Comparison of ENCODE assay signal across 11 mouse cellular contexts in the genomic region with DNA sequence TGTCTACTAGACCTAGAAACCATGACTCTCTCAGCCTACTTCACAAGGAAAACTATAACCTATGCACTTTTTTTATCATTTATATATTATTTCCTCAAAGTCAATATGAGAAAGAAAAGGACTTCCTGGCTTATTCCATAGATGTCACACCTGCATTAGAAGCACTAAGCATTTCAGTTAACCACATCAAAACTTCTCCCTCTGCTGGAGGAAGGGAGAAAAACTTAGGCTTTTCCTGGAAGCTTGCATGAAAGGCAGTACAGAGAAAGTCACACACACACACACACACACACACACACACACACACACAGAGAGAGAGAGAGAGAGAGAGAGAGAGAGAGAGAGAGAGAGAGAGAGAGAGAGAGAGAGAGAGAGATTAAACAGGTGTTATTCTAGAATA. TPM values are rescaled to one million over a fixed set of nuclear protein-coding genes. Genes with fewer than 3 reads are reported as not detected.
A peak's percentile ranks its signal among the peaks of the same experiment; 100 is the strongest.
DNase-seq lines count a peak whose midpoint lies in the region; ATAC-seq lines count a peak whose summit lies in the region.
"Had no signal": no experiment of that assay in that cellular context is flagged by ENCODE, and none has a peak within 500 bp of the region (broad histone marks: within the 10 kb centered on the region; RNA-seq: fewer than 3 reads in every experiment).

No protein-coding gene starts in this region.

- DNase-seq in heart, postnatal 10 days: peak; percentile 4 to 10
- no peak for DNase-seq in heart, postnatal 25 days (ENCODE audit: low spot score)
- peak; percentile 10 to 52 for DNase-seq in left cerebral cortex, postnatal 25 days (ENCODE audit: low spot score in 2 of 2)
- no peak for DNase-seq in left cerebral cortex, postnatal 4 days
- DNase-seq in NIH3T3 (ENCODE audit: low read depth): peak; percentile 2
- DNase-seq in embryo, embryonic 9.5 days (ENCODE audit: extremely low spot score): peak; percentile 14
- no peak for DNase-seq in cerebellum, adult 11-12 months
- DNase-seq: cerebellum, postnatal 25 days; thymus, adult 2 months had no signal

- intact Hi-C loops in heart, postnatal 10 days (cut with DNase I): loop anchor here (5.0 kb wide), 1 partner anchor 120 kb away; no protein-coding TSS in a partner anchor
- intact Hi-C loops in heart, postnatal 25 days (cut with DNase I): loop anchor here (10.0 kb wide), 1 partner anchor 118 kb away; no protein-coding TSS in a partner anchor
- intact Hi-C loops in left cerebral cortex, postnatal 25 days (cut with DNase I): no loop called here
- intact Hi-C loops in left cerebral cortex, postnatal 4 days (cut with DNase I): loop anchor here (5.0 kb wide), 1 partner anchor 360 kb away; no protein-coding TSS in a partner anchor

- no peak for ATAC-seq in megakaryocyte, adult 5-6 weeks (ENCODE audit: poor library complexity, severe bottlenecking)
- ATAC-seq: forebrain, embryonic 13.5 days had no signal

RNA-seq across cellular contexts. Expression of a gene that starts 12.0 kb away (rescaled TPM):
- total RNA-seq in heart, postnatal 10 days (2021): not detected
- total RNA-seq in heart, postnatal 25 days (2021): not detected
- total RNA-seq in left cerebral cortex, postnatal 25 days (2021): not detected
- total RNA-seq in left cerebral cortex, postnatal 4 days (2021): not detected
- not detected in 2 replicates for total RNA-seq in megakaryocyte, adult 5-6 weeks (2015)
- not detected in 2 replicates for total RNA-seq in megakaryocyte, adult 5-6 weeks (2017)

RNA-seq across cellular contexts. Expression of a gene that starts 22.0 kb away (rescaled TPM):
- total RNA-seq in heart, postnatal 10 days (2021): not detected
- total RNA-seq in heart, postnatal 25 days (2021): not detected
- not detected for total RNA-seq in left cerebral cortex, postnatal 25 days (2021)
- total RNA-seq in left cerebral cortex, postnatal 4 days (2021): not detected
- not detected in 2 replicates for total RNA-seq in megakaryocyte, adult 5-6 weeks (2015)
- not detected in 2 replicates for total RNA-seq in megakaryocyte, adult 5-6 weeks (2017)

RNA-seq across cellular contexts. Expression of a gene that starts 26.6 kb away (rescaled TPM):
- total RNA-seq in heart, postnatal 10 days (2021): not detected
- not detected for total RNA-seq in heart, postnatal 25 days (2021)
- not detected for total RNA-seq in left cerebral cortex, postnatal 25 days (2021)
- total RNA-seq in left cerebral cortex, postnatal 4 days (2021): not detected
- total RNA-seq in megakaryocyte, adult 5-6 weeks (2015): not detected in 2 replicates
- not detected in 2 replicates for total RNA-seq in megakaryocyte, adult 5-6 weeks (2017)

RNA-seq across cellular contexts. Expression of a gene that starts 53.8 kb away (rescaled TPM):
- not detected for total RNA-seq in heart, postnatal 10 days (2021)
- total RNA-seq in heart, postnatal 25 days (2021): not detected
- not detected for total RNA-seq in left cerebral cortex, postnatal 25 days (2021)
- total RNA-seq in left cerebral cortex, postnatal 4 days (2021): not detected
- not detected in 2 replicates for total RNA-seq in megakaryocyte, adult 5-6 weeks (2015)
- total RNA-seq in megakaryocyte, adult 5-6 weeks (2017): not detected in 2 replicates

Comparison
In these comparisons a context has a peak if more than half of its experiments do, and no peak if none do; other contexts are left out.
1. DNase-seq: peak in heart, postnatal 10 days (2 of 2), left cerebral cortex, postnatal 25 days (2 of 2), NIH3T3 (single experiment) and embryo, embryonic 9.5 days (single experiment); none in heart, postnatal 25 days (single experiment), left cerebral cortex, postnatal 4 days (single experiment) and cerebellum, adult 11-12 months (single experiment).